Comparison of ENCODE assay signal across 8 mouse cellular contexts in genomic region chr2:25273010-25273409, GRCm38 (mm10). TPM values are rescaled to one million over a fixed set of nuclear protein-coding genes. Genes with fewer than 3 reads are reported as not detected.
DNase-seq lines count a peak whose midpoint lies in the region; ATAC-seq and TF ChIP-seq lines count a peak whose summit lies in the region.

No protein-coding gene starts in this region.

- no peak for TF ChIP-seq CTCF in cortical plate, adult 2 months (IDR thresholded peaks at IDR 0.05; ENCODE audit: extremely low read depth, insufficient read depth, low read length)

- no peaks in the 10 kb centered on the region for H3K27me3 ChIP-seq in kidney, embryonic 15.5 days
- H3K27me3 ChIP-seq in hindbrain, embryonic 13.5 days, result no peaks in the 10 kb centered on the region
- H3K27me3 ChIP-seq in midbrain, embryonic 14.5 days (ENCODE audit: control insufficient read depth, insufficient read depth, low read length), result no peaks in the 10 kb centered on the region

- H3K9me3 ChIP-seq in kidney, embryonic 15.5 days (replicated peaks), result no peaks in the 10 kb centered on the region
- no peaks in the 10 kb centered on the region for H3K9me3 ChIP-seq in hindbrain, embryonic 13.5 days
- no peaks in the 10 kb centered on the region for H3K9me3 ChIP-seq in midbrain, embryonic 14.5 days (ENCODE audit: control insufficient read depth, low read length)

- ATAC-seq in kidney, embryonic 15.5 days (replicated peaks; ENCODE audit: low FRiP score), result no peak
- no peak for ATAC-seq in hindbrain, embryonic 13.5 days (ENCODE audit: low FRiP score)
- ATAC-seq in midbrain, embryonic 14.5 days (ENCODE audit: low FRiP score, low TSS enrichment), result no peak
- ATAC-seq in inflammation-experienced regulatory T-cells, adult 6 months, result no peak

- no peak for DNase-seq in kidney, postnatal 4 days
- DNase-seq in midbrain, embryonic 14.5 days, result no peak
- DNase-seq in frontal cortex, adult 2 months (ENCODE audit: extremely low spot score in 1 of 2, low spot score in 1 of 2), result no peak
- DNase-seq in thymus, postnatal 25 days, result no peak

- TF ChIP-seq POLR2A in cortical plate, adult 2 months (IDR thresholded peaks at IDR 0.05; ENCODE audit: extremely low read depth, insufficient read depth, low read length), result no peak

- peak overlapping the region; percentile 93 for H3K4me2 ChIP-seq in kidney, embryonic 15.5 days
- peak overlapping the region; percentile 97 for H3K4me2 ChIP-seq in hindbrain, embryonic 13.5 days
- H3K4me2 ChIP-seq in midbrain, embryonic 14.5 days (ENCODE audit: low read length), result peak overlapping the region; percentile 98

- 0 out of 2 replicates have a peak overlapping the region, but pooled peaks have one; percentile 61 for H3K27ac ChIP-seq in kidney, embryonic 15.5 days
- no peak overlapping the region for H3K27ac ChIP-seq in cortical plate, adult 2 months (ENCODE audit: insufficient read depth, low read length)
- H3K27ac ChIP-seq in hindbrain, embryonic 13.5 days, result peak overlapping the region; percentile 62; the same call in 1 of the 2 replicates
- no peak overlapping the region for H3K27ac ChIP-seq in midbrain, embryonic 14.5 days (replicated peaks; ENCODE audit: low read depth, low read length)

- H3K36me3 ChIP-seq in kidney, embryonic 15.5 days, result peaks cover 72% of the 10 kb centered on the region
- peaks cover 77% of the 10 kb centered on the region for H3K36me3 ChIP-seq in hindbrain, embryonic 13.5 days
- H3K36me3 ChIP-seq in midbrain, embryonic 14.5 days (ENCODE audit: control insufficient read depth, insufficient read depth, low read length), result peaks cover 71% of the 10 kb centered on the region

- H3K4me1 ChIP-seq in kidney, embryonic 15.5 days, result peaks cover 30% of the 10 kb centered on the region
- H3K4me1 ChIP-seq in cortical plate, adult 2 months (ENCODE audit: control insufficient read depth, insufficient read depth, low read length), result no peaks in the 10 kb centered on the region; the same call in 1 of the 2 replicates
- peaks cover 42% of the 10 kb centered on the region for H3K4me1 ChIP-seq in hindbrain, embryonic 13.5 days (replicated peaks)
- H3K4me1 ChIP-seq in midbrain, embryonic 14.5 days (ENCODE audit: control insufficient read depth, insufficient read depth, low read length), result peaks cover 23% of the 10 kb centered on the region

- H3K9ac ChIP-seq in kidney, embryonic 15.5 days, result peak overlapping the region; percentile 87
- peak overlapping the region; percentile 92 for H3K9ac ChIP-seq in hindbrain, embryonic 13.5 days
- peak overlapping the region; percentile 82 for H3K9ac ChIP-seq in midbrain, embryonic 14.5 days (replicated peaks; ENCODE audit: low read length)

- peak overlapping the region; percentile 73 for H3K4me3 ChIP-seq in kidney, embryonic 15.5 days (replicated peaks)
- peak overlapping the region; percentile 81 for H3K4me3 ChIP-seq in cortical plate, adult 2 months (ENCODE audit: insufficient read depth, low read length)
- H3K4me3 ChIP-seq in hindbrain, embryonic 13.5 days, result peak overlapping the region; percentile 95
- H3K4me3 ChIP-seq in midbrain, embryonic 14.5 days (replicated peaks; ENCODE audit: low read depth, low read length), result peak overlapping the region; percentile 83

- WGBS in kidney, embryonic 15.5 days, result 29% methylated on average over 16 of the region's 16 CpGs
- 39% methylated on average over 16 of the region's 16 CpGs for WGBS in hindbrain, embryonic 13.5 days
- WGBS in midbrain, embryonic 14.5 days, result 39% methylated on average over 16 of the region's 16 CpGs

RNA-seq across cellular contexts. Expression of gene Anapc2, which starts 0.7 kb away (rescaled TPM):
- polyA plus RNA-seq in kidney, embryonic 15.5 days (2015; fragmentation: Nextera tagmentation; extraction: Ambion mirVana), result 123 and 129 TPM in 2 replicates
- 75.7 and 76.5 TPM in 2 replicates for polyA plus RNA-seq in cortical plate, adult 2 months (2012; rRNA removed)
- polyA plus RNA-seq in hindbrain, embryonic 13.5 days (2015; fragmentation: Nextera tagmentation; extraction: Ambion mirVana), result 143 TPM in 2 replicates
- 112 and 117 TPM in 2 replicates for polyA plus RNA-seq in midbrain, embryonic 14.5 days (2014; fragmentation: Nextera tagmentation; extraction: Ambion mirVana)
- 10 to 100 TPM; 29.3 to 44.6 (median 39.2) TPM for polyA plus RNA-seq in inflammation-experienced regulatory T-cells, adult 6 months (2017; shearing (Covaris generic))
- polyA plus RNA-seq in frontal cortex, adult 2 months (2012; rRNA removed), result 69.9 and 79.0 TPM in 2 replicates

RNA-seq across cellular contexts. Expression of gene Ssna1, which starts 0.8 kb away (rescaled TPM):
- 204 and 207 TPM in 2 replicates for polyA plus RNA-seq in kidney, embryonic 15.5 days (2015; fragmentation: Nextera tagmentation; extraction: Ambion mirVana)
- 87.9 and 93.2 TPM in 2 replicates for polyA plus RNA-seq in cortical plate, adult 2 months (2012; rRNA removed)
- 189 and 199 TPM in 2 replicates for polyA plus RNA-seq in hindbrain, embryonic 13.5 days (2015; fragmentation: Nextera tagmentation; extraction: Ambion mirVana)
- polyA plus RNA-seq in midbrain, embryonic 14.5 days (2014; fragmentation: Nextera tagmentation; extraction: Ambion mirVana), result 196 TPM in 2 replicates
- polyA plus RNA-seq in inflammation-experienced regulatory T-cells, adult 6 months (2017; shearing (Covaris generic)), result 100 to 1,000 TPM; 111 to 156 (median 121) TPM
- 75.4 and 86.0 TPM in 2 replicates for polyA plus RNA-seq in frontal cortex, adult 2 months (2012; rRNA removed)

RNA-seq across cellular contexts. Expression of gene Tprn, which starts 10.6 kb away (rescaled TPM):
- polyA plus RNA-seq in kidney, embryonic 15.5 days (2015; fragmentation: Nextera tagmentation; extraction: Ambion mirVana), result 9.2 and 11.3 TPM in 2 replicates
- polyA plus RNA-seq in cortical plate, adult 2 months (2012; rRNA removed), result 14.0 and 22.0 TPM in 2 replicates
- 16.2 and 17.6 TPM in 2 replicates for polyA plus RNA-seq in hindbrain, embryonic 13.5 days (2015; fragmentation: Nextera tagmentation; extraction: Ambion mirVana)
- 13.1 and 13.3 TPM in 2 replicates for polyA plus RNA-seq in midbrain, embryonic 14.5 days (2014; fragmentation: Nextera tagmentation; extraction: Ambion mirVana)
- 1 to 10 TPM; 3.4 to 4.7 (median 3.9) TPM for polyA plus RNA-seq in inflammation-experienced regulatory T-cells, adult 6 months (2017; shearing (Covaris generic))
- 13.5 and 18.9 TPM in 2 replicates for polyA plus RNA-seq in frontal cortex, adult 2 months (2012; rRNA removed)

RNA-seq across cellular contexts. Expression of gene Tmem210, which starts 14.9 kb away (rescaled TPM):
- polyA plus RNA-seq in kidney, embryonic 15.5 days (2015; fragmentation: Nextera tagmentation; extraction: Ambion mirVana), result not detected in 2 replicates
- polyA plus RNA-seq in cortical plate, adult 2 months (2012; rRNA removed), result not detected in 2 replicates
- polyA plus RNA-seq in hindbrain, embryonic 13.5 days (2015; fragmentation: Nextera tagmentation; extraction: Ambion mirVana), result not detected in 2 replicates
- not detected in 2 replicates for polyA plus RNA-seq in midbrain, embryonic 14.5 days (2014; fragmentation: Nextera tagmentation; extraction: Ambion mirVana)
- polyA plus RNA-seq in inflammation-experienced regulatory T-cells, adult 6 months (2017; shearing (Covaris generic)), result not detected
- not detected in 2 replicates for polyA plus RNA-seq in frontal cortex, adult 2 months (2012; rRNA removed)

RNA-seq across cellular contexts. Expression of gene Lrrc26, which starts 16.7 kb away (rescaled TPM):
- 0.46 TPM in 1 of 2 replicates, not detected in the other for polyA plus RNA-seq in kidney, embryonic 15.5 days (2015; fragmentation: Nextera tagmentation; extraction: Ambion mirVana)
- not detected in 2 replicates for polyA plus RNA-seq in cortical plate, adult 2 months (2012; rRNA removed)
- 0.22 TPM in 1 of 2 replicates, not detected in the other for polyA plus RNA-seq in hindbrain, embryonic 13.5 days (2015; fragmentation: Nextera tagmentation; extraction: Ambion mirVana)
- polyA plus RNA-seq in midbrain, embryonic 14.5 days (2014; fragmentation: Nextera tagmentation; extraction: Ambion mirVana), result 0.30 TPM in 1 of 2 replicates, not detected in the other
- polyA plus RNA-seq in inflammation-experienced regulatory T-cells, adult 6 months (2017; shearing (Covaris generic)), result not detected
- polyA plus RNA-seq in frontal cortex, adult 2 months (2012; rRNA removed), result 0.15 TPM in 1 of 2 replicates, not detected in the other

Comparison
In these comparisons a context has a peak if more than half of its experiments do, and no peak if none do; other contexts are left out.
1. H3K27ac ChIP-seq: peak in kidney, embryonic 15.5 days (single experiment) and hindbrain, embryonic 13.5 days (single experiment); none in cortical plate, adult 2 months (single experiment) and midbrain, embryonic 14.5 days (single experiment).
2. Peak in every context shown above with its lines, with median percentiles within 50 percentile points of each other: H3K4me2 ChIP-seq, H3K4me3 ChIP-seq and H3K9ac ChIP-seq.